Mouse (Mus musculus): ENCODE data around the gene Prkag3.

DNA sequence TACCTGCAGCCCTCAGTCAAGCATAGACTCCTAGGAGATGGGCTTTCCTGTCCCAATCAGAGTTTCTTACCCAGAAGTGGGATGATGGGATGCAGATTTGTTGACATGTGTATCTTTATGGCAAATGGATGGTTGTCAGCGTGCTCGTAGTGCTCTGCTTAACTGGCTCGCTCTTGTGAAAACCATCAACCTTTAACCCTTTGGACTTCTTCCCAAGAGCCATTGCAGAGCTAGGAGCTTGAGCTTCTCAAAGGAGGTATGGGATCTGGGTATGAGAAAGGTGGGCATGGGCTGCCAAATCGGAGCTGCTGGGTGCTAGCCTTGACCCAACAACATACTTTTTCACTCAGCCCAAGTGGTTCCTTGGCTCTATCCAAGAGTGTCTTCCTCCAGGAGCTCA lies 53.2 kb downstream of the Prkag3 start:
- TF ChIP-seq POLR2A (IDR thresholded peaks at IDR 0.05; ENCODE audit: low read depth, low read length) (no peak), CTCF (conservative IDR thresholded peaks at IDR 0.05; ENCODE audit: insufficient read depth, insufficient read length, low read depth, low read length) (no peak)
